Comparison of ENCODE assay signal across 10 mouse cellular contexts in genomic region chr4:119234348-119234747, GRCm38 (mm10). TPM values are rescaled to one million over a fixed set of nuclear protein-coding genes. Genes with fewer than 3 reads are reported as not detected.
DNase-seq lines count a peak whose midpoint lies in the region; ATAC-seq and TF ChIP-seq lines count a peak whose summit lies in the region.
"Had no signal": no experiment of that assay in that cellular context is flagged by ENCODE, and none has a peak within 500 bp of the region (broad histone marks: within the 10 kb centered on the region; RNA-seq: fewer than 3 reads in every experiment).

No protein-coding gene starts in this region.

- H3K9ac ChIP-seq in heart, embryonic 12.5 days: peak overlapping the region; percentile 88
- H3K9ac ChIP-seq in hindbrain, embryonic 13.5 days: peak overlapping the region; percentile 86
- H3K9ac ChIP-seq in liver, postnatal 0 days (replicated peaks): peak overlapping the region; percentile 76

- no peak overlapping the region for H3K27ac ChIP-seq in heart, embryonic 12.5 days (ENCODE audit: poor library complexity, severe bottlenecking)
- H3K27ac ChIP-seq in hindbrain, embryonic 13.5 days: no peak overlapping the region
- H3K27ac ChIP-seq in liver, postnatal 0 days (ENCODE audit: low read depth): no peak overlapping the region

- peaks cover 10% of the 10 kb centered on the region for H3K4me1 ChIP-seq in heart, embryonic 12.5 days (replicated peaks)
- H3K4me1 ChIP-seq in hindbrain, embryonic 13.5 days (replicated peaks): peaks cover 27% of the 10 kb centered on the region
- H3K4me1 ChIP-seq in liver, postnatal 0 days (ENCODE audit: insufficient read depth): peaks cover 11% of the 10 kb centered on the region

- H3K9me3 ChIP-seq in heart, embryonic 12.5 days (replicated peaks): no peaks in the 10 kb centered on the region
- no peaks in the 10 kb centered on the region for H3K9me3 ChIP-seq in hindbrain, embryonic 13.5 days
- no peaks in the 10 kb centered on the region for H3K9me3 ChIP-seq in liver, postnatal 0 days (ENCODE audit: low read length)

- H3K79me3 ChIP-seq in C2C12 (ENCODE audit: low read depth): peaks cover 3% of the 10 kb centered on the region

- H3ac ChIP-seq in C2C12 (ENCODE audit: control insufficient read depth, insufficient read length, low read depth): peak overlapping the region; percentile 45

- WGBS in heart, embryonic 12.5 days: 59% methylated on average over 3 of the region's 3 CpGs
- 84% methylated on average over 3 of the region's 3 CpGs for WGBS in hindbrain, embryonic 13.5 days
- 70% methylated on average over 3 of the region's 3 CpGs for WGBS in liver, postnatal 0 days (ENCODE audit: insufficient replicate concordance)

- H3K4me2 ChIP-seq in heart, embryonic 12.5 days: peak overlapping the region; percentile 91
- peak overlapping the region; percentile 93 for H3K4me2 ChIP-seq in hindbrain, embryonic 13.5 days
- peak overlapping the region; percentile 97; the same call in 1 of the 2 replicates for H3K4me2 ChIP-seq in liver, postnatal 0 days (ENCODE audit: low read depth, low read length)

- no peaks in the 10 kb centered on the region for H3K27me3 ChIP-seq in heart, embryonic 12.5 days (replicated peaks)
- H3K27me3 ChIP-seq in C2C12 (ENCODE audit: control insufficient read depth, insufficient read depth, insufficient read length): no peaks in the 10 kb centered on the region
- H3K27me3 ChIP-seq in hindbrain, embryonic 13.5 days: no peaks in the 10 kb centered on the region
- no peaks in the 10 kb centered on the region for H3K27me3 ChIP-seq in liver, postnatal 0 days (ENCODE audit: insufficient read depth, low read length)

- no peak for ATAC-seq in heart, embryonic 12.5 days (ENCODE audit: insufficient number of reproducible peaks, low FRiP score)
- no peak for ATAC-seq in hindbrain, embryonic 13.5 days (ENCODE audit: low FRiP score)
- ATAC-seq in liver, postnatal 0 days: no peak

- DNase-seq in heart, adult 9 months (ENCODE audit: low spot score in 2 of 2): no peak
- DNase-seq in liver, postnatal 0 days: no peak
- no peak for DNase-seq in ovary, postnatal 10 days (ENCODE audit: low spot score)
- DNase-seq in retina, embryonic 14.5 days (ENCODE audit: low spot score): no peak
- no peak for DNase-seq in right cerebral cortex, postnatal 10 days (ENCODE audit: low spot score in 2 of 2)

- H3K79me2 ChIP-seq in C2C12 (ENCODE audit: control insufficient read depth, insufficient read depth): peaks cover 30% of the 10 kb centered on the region

- TF ChIP-seq EP300 in liver, postnatal 0 days (IDR thresholded peaks at IDR 0.05; ENCODE audit: low read depth): no peak

- TF ChIP-seq CTCF in C2C12 (IDR thresholded peaks at IDR 0.05; ENCODE audit: control insufficient read depth, insufficient read depth, insufficient read length): no peak
- no peak for TF ChIP-seq CTCF in liver, postnatal 0 days (IDR thresholded peaks at IDR 0.05; ENCODE audit: low read depth)

- peak overlapping the region; percentile 91 for H3K4me3 ChIP-seq in heart, embryonic 12.5 days
- H3K4me3 ChIP-seq in C2C12 (ENCODE audit: insufficient read depth, poor library complexity, severe bottlenecking): no peak overlapping the region
- peak overlapping the region; percentile 92 for H3K4me3 ChIP-seq in hindbrain, embryonic 13.5 days
- peak overlapping the region; percentile 87; the same call in 1 of the 2 replicates for H3K4me3 ChIP-seq in liver, postnatal 0 days (ENCODE audit: low read depth, low read length)

- H3K36me3 ChIP-seq in heart, embryonic 12.5 days: peaks cover 25% of the 10 kb centered on the region
- peaks cover under 1% of the 10 kb centered on the region for H3K36me3 ChIP-seq in C2C12 (ENCODE audit: control insufficient read depth, insufficient read depth)
- H3K36me3 ChIP-seq in hindbrain, embryonic 13.5 days: peaks cover 19% of the 10 kb centered on the region
- H3K36me3 ChIP-seq in liver, postnatal 0 days (replicated peaks; ENCODE audit: insufficient read depth, low read length): 0 out of 2 replicates have a peak, but pooled peaks cover 3% of the 10 kb centered on the region

TF ChIP-seq in C2C12, 6 proteins besides CTCF, POLR2A, EP300 and RAD21:
- TF ChIP-seq CEBPB (IDR thresholded peaks at IDR 0.05; ENCODE audit: low read depth) (no peak), MYOD1 (IDR thresholded peaks at IDR 0.05; ENCODE audit: control insufficient read depth, insufficient read length, low read depth) (no peak), MYOG (IDR thresholded peaks at IDR 0.05; ENCODE audit: control insufficient read depth, extremely low read depth, insufficient read length) (no peak), MAX (IDR thresholded peaks at IDR 0.05) (no peak), FOSL1 (IDR thresholded peaks at IDR 0.05; ENCODE audit: insufficient read depth, low read length, poor library complexity, severe bottlenecking) (no peak), USF1 (IDR thresholded peaks at IDR 0.05; ENCODE audit: low read depth) (no peak)

RNA-seq across cellular contexts. Expression of gene P3h1, which starts 1.6 kb away (rescaled TPM):
- 32.8 and 34.3 TPM in 2 replicates for polyA plus RNA-seq in heart, embryonic 12.5 days (2016; fragmentation: Nextera tagmentation; extraction: Ambion mirVana)
- 26.1 TPM for polyA plus RNA-seq in C2C12 (2012; fragmentation: generic; extraction: Trizol)
- polyA plus RNA-seq in hindbrain, embryonic 13.5 days (2015; fragmentation: Nextera tagmentation; extraction: Ambion mirVana): 12.2 and 13.2 TPM in 2 replicates
- 11.8 and 12.1 TPM in 2 replicates for polyA plus RNA-seq in liver, postnatal 0 days (2015; fragmentation: Nextera tagmentation; extraction: Ambion mirVana)

RNA-seq across cellular contexts. Expression of gene AU022252, which starts 1.8 kb away (rescaled TPM):
- polyA plus RNA-seq in heart, embryonic 12.5 days (2016; fragmentation: Nextera tagmentation; extraction: Ambion mirVana): 27.8 and 28.9 TPM in 2 replicates
- polyA plus RNA-seq in C2C12 (2012; fragmentation: generic; extraction: Trizol): 10.0 TPM
- 32.5 and 33.4 TPM in 2 replicates for polyA plus RNA-seq in hindbrain, embryonic 13.5 days (2015; fragmentation: Nextera tagmentation; extraction: Ambion mirVana)
- polyA plus RNA-seq in liver, postnatal 0 days (2015; fragmentation: Nextera tagmentation; extraction: Ambion mirVana): 26.6 and 27.8 TPM in 2 replicates

RNA-seq across cellular contexts. Expression of gene Tmem269, which starts 16.3 kb away (rescaled TPM):
- polyA plus RNA-seq in heart, embryonic 12.5 days (2016; fragmentation: Nextera tagmentation; extraction: Ambion mirVana): 0.19 TPM in 1 of 2 replicates, not detected in the other
- polyA plus RNA-seq in C2C12 (2012; fragmentation: generic; extraction: Trizol): not detected
- polyA plus RNA-seq in hindbrain, embryonic 13.5 days (2015; fragmentation: Nextera tagmentation; extraction: Ambion mirVana): 0.39 and 0.43 TPM in 2 replicates
- polyA plus RNA-seq in liver, postnatal 0 days (2015; fragmentation: Nextera tagmentation; extraction: Ambion mirVana): not detected in 2 replicates
- polyA plus RNA-seq: erythroblast, embryonic 14.5 days had no signal

RNA-seq across cellular contexts. Expression of gene Cldn19, which starts 20.9 kb away (rescaled TPM):
- not detected in 2 replicates for polyA plus RNA-seq in heart, embryonic 12.5 days (2016; fragmentation: Nextera tagmentation; extraction: Ambion mirVana)
- not detected for polyA plus RNA-seq in C2C12 (2012; fragmentation: generic; extraction: Trizol)
- 0.76 and 1.3 TPM in 2 replicates for polyA plus RNA-seq in hindbrain, embryonic 13.5 days (2015; fragmentation: Nextera tagmentation; extraction: Ambion mirVana)
- not detected in 2 replicates for polyA plus RNA-seq in liver, postnatal 0 days (2015; fragmentation: Nextera tagmentation; extraction: Ambion mirVana)
- polyA plus RNA-seq: erythroblast, embryonic 14.5 days; testis, adult 2 months had no signal

RNA-seq across cellular contexts. Expression of gene Svbp, which starts 39.2 kb away (rescaled TPM):
- 127 TPM in 2 replicates for polyA plus RNA-seq in heart, embryonic 12.5 days (2016; fragmentation: Nextera tagmentation; extraction: Ambion mirVana)
- polyA plus RNA-seq in C2C12 (2012; fragmentation: generic; extraction: Trizol): 76.1 TPM
- 244 and 245 TPM in 2 replicates for polyA plus RNA-seq in hindbrain, embryonic 13.5 days (2015; fragmentation: Nextera tagmentation; extraction: Ambion mirVana)
- 54.8 and 61.3 TPM in 2 replicates for polyA plus RNA-seq in liver, postnatal 0 days (2015; fragmentation: Nextera tagmentation; extraction: Ambion mirVana)
